Mouse (Mus musculus) gastrocnemius, adult 2 months (tissue): ENCODE results near the gene Mcm6. TPM values are rescaled to one million over a fixed set of nuclear protein-coding genes. Genes with fewer than 3 reads are reported as not detected.

Experiments
- DNase-seq: peaks from one replicate; pipeline ENCODE4 v3.0.0; 2022
- H3K27ac ChIP-seq: fragments of 200-600 bp; 2 replicates; pipeline ENCODE4 v1.8.1; 2022; ENCODE audit warnings: mild to moderate bottlenecking
- H3K4me3 ChIP-seq: fragments of 200-600 bp; 2 replicates; pipeline ENCODE4 v1.8.1; 2022; ENCODE audit warnings: mild to moderate bottlenecking, moderate library complexity
- CTCF ChIP-seq: fragments of 200-600 bp; IDR thresholded peaks from 2 replicates; pipeline ENCODE4 v1.8.1; 2022; ENCODE audit warnings: antibody characterized with exemption, mild to moderate bottlenecking, moderate library complexity
- intact Hi-C: fragments of 180-260 bp; cut with DNase I; formaldehyde crosslinking; loops from one replicate; pipeline ENCODE4 v1.15.1; 2025
- long read RNA-seq, 2 experiments: library from polyadenylated mRNA; stranded (forward); transcript quantifications; one replicate each; pipeline ENCODE4 v2.0.0; 2021
- total RNA-seq, 2 experiments: library from RNA; stranded (reverse); gene quantifications; 2 replicates each; pipeline ENCODE4 v1.2.3; 2021

Gene Mcm6
- total RNA-seq: 1 to 10 TPM; 1.3 to 2.6 TPM
- long read RNA-seq, experiment 1, partial matches to known transcripts: 0 of 4 reads
- long read RNA-seq, experiment 1, other reads (novel, unspliced or antisense): 0 of 4 reads
- long read RNA-seq, experiment 2, partial matches to known transcripts: 0 of 3 reads
- long read RNA-seq, experiment 2, other reads (novel, unspliced or antisense): 0 of 3 reads

GRCm38 (mm10) chr1:128359554-128360376 is at the start of gene Mcm6:
Gene Mcm6, minus strand, starts transcription at chr1:128359664.
- DNase-seq: peak; percentile 94
- intact Hi-C loops: loop anchor here (5.0 kb wide), 1 partner anchor 257 kb away; the partner anchor contains the start of genes R3hdm1 and Zranb3
- H3K4me3 ChIP-seq: peak within 1 kb of the TSS; percentile 76
- peak within 1 kb of the TSS; percentile 77 for H3K27ac ChIP-seq
- no peak for TF ChIP-seq CTCF

- H3K4me3 ChIP-seq: no peak overlapping the region
- no peak for TF ChIP-seq CTCF
- no peak for DNase-seq
- no peak overlapping the region for H3K27ac ChIP-seq
- intact Hi-C loops: no loop called here
These were observed 47.4 kb upstream of the Mcm6 start for GRCm38 (mm10) chr1:128406846-128407245.

- TF ChIP-seq CTCF: no peak
- H3K4me3 ChIP-seq: no peak overlapping the region
- intact Hi-C loops: no loop called here
- no peak overlapping the region; the same call in 1 of the 2 replicates for H3K27ac ChIP-seq
- no peak for DNase-seq
These were observed 46.2 kb upstream of the Mcm6 start for GRCm38 (mm10) chr1:128405675-128406074.

GRCm38 (mm10) chr1:128405041-128405481 is 45.6 kb upstream of the Mcm6 start:
- TF ChIP-seq CTCF: no peak
- Histone ChIP-seq H3K27ac (no peak overlapping the region), H3K4me3 (no peak overlapping the region)
- intact Hi-C loops: no loop called here
- DNase-seq: no peak

DNA sequence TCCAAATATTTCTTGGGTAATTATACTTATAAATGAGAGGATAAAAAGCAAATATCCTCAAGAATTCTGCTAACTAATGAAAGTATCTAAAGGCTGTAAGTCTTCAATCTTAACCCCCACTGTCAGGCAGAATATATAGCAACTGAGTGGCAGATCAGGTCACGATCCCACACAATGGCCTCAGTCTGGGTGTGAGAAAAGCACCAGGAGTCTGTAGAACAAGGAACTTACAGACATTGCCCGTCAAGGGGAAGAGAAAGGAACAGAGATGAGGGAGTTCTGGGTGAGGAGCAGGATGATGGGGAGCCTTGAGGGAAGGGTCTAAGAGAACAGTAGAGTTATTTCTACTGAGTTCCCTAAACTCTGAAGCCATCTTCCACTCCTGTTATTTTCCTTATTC is 41.5 kb upstream of the Mcm6 start:
- Histone ChIP-seq H3K4me3 (no peak overlapping the region), H3K27ac (no peak overlapping the region)
- intact Hi-C loops: no loop called here
- no peak for TF ChIP-seq CTCF
- DNase-seq: no peak

DNA sequence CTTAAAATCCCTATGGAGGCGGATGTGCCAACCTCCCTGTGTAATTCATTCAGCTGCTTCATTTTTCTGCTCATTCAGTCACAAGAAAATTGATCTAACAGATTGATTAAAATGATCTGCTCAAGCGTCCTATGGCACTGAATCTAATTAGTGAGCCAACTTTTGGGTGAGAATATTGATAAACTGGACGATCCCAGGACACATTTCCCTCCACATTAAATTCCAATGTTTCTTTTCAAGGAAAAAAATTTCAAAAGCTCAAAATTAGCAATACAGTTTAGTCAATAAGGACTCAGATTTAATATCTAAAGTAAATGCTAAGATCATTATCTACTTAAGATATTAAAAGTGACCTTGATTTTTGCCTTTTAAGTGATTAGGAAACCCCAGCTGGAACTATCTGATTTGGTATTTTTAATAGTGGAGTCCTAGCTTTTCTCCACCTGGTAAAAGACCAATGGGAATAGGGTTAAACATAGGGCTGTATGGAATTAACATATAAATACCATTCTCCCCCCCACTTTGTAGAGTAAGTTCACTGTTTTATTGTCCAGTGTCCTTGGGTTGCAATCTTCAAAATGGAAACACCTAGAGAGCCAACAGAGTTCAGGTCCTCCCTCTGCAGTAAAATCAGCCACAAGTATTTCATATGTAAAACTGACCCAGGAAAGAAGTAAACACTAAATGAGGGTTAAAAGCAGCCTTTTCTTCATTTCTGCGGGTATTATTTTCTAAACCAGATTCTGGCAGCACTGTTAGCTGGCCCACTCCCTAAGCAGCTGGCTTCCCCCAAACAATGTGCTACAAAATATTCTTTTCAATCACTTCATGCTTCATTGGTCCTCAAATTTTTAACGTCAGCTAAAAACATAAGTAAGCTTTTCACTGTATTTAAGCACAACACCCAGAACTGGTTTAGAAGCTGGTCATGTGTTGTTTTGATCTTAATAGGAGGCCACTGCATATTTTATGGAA is 40.8 kb upstream of the Mcm6 start:
- TF ChIP-seq CTCF: no peak
- DNase-seq: no peak
- intact Hi-C loops: no loop called here
- H3K27ac ChIP-seq: no peak overlapping the region
- no peak overlapping the region for H3K4me3 ChIP-seq

- no peak for TF ChIP-seq CTCF
- intact Hi-C loops: no loop called here
- no peak overlapping the region for H3K4me3 ChIP-seq
- no peak overlapping the region for H3K27ac ChIP-seq
- no peak for DNase-seq
These were observed 39.4 kb upstream of the Mcm6 start for GRCm38 (mm10) chr1:128398738-128399445.

GRCm38 (mm10) chr1:128394657-128395056 is 35.2 kb upstream of the Mcm6 start:
- DNase-seq: no peak
- Histone ChIP-seq H3K27ac (no peak overlapping the region), H3K4me3 (no peak overlapping the region)
- no peak for TF ChIP-seq CTCF
- intact Hi-C loops: no loop called here

DNA sequence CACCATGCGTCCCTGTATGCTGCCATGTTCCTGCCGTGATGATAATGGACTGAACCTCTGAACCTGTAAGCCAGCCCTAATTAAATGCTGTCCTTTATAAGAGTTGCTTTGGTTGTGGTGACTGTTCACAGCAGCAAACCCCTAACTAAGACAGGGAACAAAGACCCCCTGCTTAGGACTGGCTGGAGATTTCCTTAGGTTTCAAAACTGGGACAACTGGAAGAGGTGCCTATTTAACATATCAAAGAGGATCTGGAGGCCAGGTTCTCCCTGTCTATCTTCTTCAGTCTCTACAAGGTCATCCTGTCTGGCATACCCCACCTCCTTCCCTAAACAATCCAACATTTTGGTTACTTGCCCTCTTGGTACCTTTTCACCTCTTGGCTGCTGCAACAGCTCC is 32.9 kb upstream of the Mcm6 start:
- no peak for DNase-seq
- H3K4me3 ChIP-seq: no peak overlapping the region
- intact Hi-C loops: no loop called here
- no peak for TF ChIP-seq CTCF
- no peak overlapping the region for H3K27ac ChIP-seq

- no peak overlapping the region for H3K4me3 ChIP-seq
These were observed 27.0 kb upstream of the Mcm6 start for GRCm38 (mm10) chr1:128386487-128386886.

GRCm38 (mm10) chr1:128376841-128377240 is 17.4 kb upstream of the Mcm6 start:
- no peak for DNase-seq
- Histone ChIP-seq H3K27ac (no peak overlapping the region), H3K4me3 (no peak overlapping the region)
- no peak for TF ChIP-seq CTCF
- intact Hi-C loops: loop anchor here (10.0 kb wide), 1 partner anchor 218 kb away; the partner anchor contains the start of gene Cxcr4

More at GRCm38 (mm10) chr1:128386487-128386886, 27.0 kb upstream of the Mcm6 start:
- TF ChIP-seq CTCF: no peak
- intact Hi-C loops: no loop called here
- no peak overlapping the region for H3K27ac ChIP-seq
- no peak for DNase-seq
